Mouse (Mus musculus) right cerebral cortex, postnatal 10 days (tissue): ENCODE data around the gene Crtc1.

Source experiments
- DNase-seq, 2 experiments: peaks; one replicate each; pipeline ENCODE4 v3.0.0; 2021; ENCODE audit warnings: low spot score in 2 of 2

Gene Crtc1

DNA sequence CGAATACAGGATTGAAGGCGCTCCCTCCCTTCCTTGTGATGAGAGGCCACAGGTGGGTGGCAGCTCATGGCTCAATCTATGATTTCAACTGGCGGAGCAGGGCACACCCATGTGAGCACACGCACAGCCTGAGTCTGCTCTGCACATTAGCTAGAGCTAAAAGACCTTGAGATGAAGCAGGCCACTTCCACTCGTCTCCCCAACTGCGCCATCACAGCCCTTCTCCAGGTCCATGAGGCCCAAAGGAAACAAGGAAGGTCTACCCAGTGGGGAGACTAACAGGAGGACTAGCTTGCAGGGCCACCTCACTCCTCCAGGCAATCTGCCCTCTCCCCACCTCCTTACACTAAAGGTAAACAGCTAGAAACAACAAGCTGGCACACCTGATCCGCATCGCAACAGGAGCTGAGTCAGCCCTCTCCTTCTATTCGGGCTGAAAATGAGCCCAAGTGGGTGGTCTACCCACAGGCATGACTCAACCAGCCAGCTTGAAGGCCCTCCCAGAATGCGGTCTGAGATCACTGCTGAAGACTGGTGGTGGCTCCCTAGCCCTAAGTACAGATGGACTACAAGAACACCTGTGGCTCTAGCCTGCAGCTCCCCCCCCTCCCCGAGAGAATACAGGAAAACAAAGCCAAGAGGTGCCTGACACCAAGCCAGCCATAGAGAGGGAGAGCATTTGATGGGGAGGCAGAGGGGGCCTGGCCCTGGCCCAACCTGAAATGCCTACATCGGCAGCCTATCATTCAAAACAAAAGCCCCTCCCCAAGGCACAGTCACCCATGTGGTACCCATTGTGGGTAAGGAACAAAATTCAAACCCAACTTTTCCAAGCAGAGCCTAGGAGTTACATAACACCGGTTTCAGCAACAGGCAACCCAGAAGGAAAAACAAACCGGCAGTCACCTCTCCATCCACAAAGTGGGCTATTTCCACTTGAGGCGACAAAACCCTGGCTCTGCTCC lies 88.1 kb downstream of the Crtc1 start:
- DNase-seq, result peak in 1 of 2 experiments; percentile 30

DNA sequence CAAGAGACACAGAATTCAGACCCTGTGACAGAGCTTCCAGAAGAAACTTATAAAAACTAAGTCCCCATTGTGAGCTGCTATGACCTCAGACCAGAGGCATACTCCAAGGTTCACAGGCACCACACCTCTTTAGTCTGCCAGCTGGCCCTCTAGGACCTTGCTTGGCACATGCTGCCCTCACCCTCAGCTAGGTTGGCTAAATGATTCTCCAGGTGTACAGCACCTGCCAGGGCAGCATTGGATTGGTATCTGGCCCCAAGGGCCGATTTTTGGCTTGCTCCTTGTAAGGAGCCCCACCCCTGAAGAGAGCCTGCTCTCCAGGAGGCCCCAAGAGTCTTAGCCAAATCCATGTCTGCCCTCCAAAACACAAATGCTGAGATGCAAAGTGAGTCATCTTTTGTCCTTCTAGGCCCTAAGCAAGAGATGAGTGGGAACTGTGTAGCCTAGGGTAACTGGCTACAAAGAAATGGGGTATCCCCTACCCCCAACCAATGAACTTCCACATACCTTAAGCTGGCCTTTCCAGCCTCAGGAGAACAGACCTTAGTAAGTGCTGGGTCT lies 91.4 kb downstream of the Crtc1 start:
- DNase-seq, result no peak

DNA sequence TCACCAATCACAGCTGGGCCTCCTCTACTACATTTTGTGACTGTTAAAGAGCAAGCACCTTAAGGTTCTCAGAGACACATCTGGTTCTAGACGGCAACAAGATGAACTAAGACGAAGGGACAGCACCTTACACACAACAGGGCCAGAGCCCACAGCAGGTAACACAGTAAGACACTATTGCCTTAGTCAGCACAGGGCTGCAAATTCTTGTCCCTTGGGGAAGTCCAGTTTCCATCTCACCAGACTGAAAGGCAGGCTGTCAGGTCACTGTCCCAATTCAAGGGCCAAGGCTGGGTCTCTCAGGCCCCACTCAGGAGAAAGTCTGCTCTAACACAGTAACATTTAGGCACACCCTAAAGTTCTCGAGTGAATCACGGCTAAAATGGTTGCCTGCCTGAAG lies 91.9 kb downstream of the Crtc1 start:
- no peak for DNase-seq

DNA sequence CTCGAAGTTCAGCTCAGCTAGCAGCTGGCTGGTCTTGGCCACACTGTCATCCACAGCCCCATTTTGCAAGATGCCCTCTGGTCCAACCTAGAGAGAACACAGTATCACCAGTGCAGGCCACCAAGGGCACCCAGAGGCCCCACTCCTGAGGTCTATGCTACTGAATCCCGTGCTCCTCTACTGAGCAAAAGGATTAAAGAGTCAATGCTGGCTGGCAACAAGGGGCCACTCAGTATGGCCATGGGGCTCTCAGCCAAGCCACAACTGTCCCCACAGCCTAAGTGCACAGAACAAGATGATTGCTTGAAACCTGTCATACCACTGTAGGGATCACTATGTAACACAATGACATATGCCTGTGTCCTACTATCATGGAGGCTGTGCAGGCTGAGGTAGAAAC lies 95.1 kb downstream of the Crtc1 start:
- peak in 1 of 2 experiments; percentile 16 for DNase-seq

DNA sequence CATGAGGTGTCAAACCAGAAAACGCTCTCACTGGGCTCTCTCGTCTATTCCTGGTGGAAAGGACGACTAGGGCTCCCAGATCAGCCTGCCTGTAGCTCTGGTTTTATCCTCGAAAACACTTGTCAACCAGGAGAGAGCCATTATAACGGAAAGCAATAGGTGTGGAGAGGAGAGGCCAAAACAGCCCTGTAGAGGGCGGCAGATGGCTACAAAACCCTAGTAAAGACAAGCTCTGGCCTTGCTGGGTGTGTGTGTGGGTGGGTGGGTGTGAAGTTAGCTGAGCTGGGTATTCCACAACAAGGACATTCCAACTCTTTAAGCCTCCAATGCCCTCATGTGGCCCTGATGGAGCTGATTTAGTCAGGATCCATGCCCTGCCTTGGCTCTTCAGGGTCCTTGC lies 95.7 kb downstream of the Crtc1 start:
- peak in 1 of 2 experiments; percentile 64 for DNase-seq

DNA sequence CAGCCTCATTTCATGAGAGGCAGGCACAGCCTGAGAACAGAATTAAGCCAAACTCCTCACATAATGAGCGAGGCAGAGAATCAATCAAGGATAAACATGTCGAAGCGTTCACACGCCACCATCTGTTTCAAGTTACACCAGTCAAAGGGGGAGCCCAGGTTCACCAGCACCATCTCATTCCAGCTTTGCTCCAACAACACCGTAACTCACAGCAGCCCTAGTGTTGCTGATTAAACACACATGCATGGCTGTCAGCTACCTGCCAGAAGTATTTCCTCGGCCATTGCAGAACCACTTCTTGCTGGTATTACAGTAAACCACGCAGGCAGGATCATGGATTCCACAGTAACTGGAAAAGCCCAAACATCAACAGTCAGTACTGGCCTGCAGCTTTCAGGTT lies 96.3 kb downstream of the Crtc1 start:
- no peak for DNase-seq

DNA sequence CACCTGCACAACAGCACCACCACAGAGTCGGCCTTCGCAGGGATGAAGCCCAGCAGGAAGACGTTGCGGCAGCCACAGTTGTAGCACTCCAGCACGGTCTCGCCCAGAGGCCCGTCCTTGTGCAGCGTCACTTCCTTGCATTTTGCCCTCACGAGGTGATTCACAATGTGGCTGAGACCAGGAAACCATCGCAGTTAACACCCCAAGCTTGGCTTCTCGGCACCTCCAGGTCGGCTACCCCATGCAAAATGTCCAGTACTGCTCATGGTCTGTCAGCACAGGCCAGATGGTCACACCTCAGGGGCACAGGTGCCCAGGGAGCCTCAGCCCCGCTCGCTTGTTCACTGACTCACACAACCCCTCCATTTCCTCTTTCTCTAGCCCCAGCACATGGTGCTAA lies 97.4 kb downstream of the Crtc1 start:
- DNase-seq, result no peak

DNA sequence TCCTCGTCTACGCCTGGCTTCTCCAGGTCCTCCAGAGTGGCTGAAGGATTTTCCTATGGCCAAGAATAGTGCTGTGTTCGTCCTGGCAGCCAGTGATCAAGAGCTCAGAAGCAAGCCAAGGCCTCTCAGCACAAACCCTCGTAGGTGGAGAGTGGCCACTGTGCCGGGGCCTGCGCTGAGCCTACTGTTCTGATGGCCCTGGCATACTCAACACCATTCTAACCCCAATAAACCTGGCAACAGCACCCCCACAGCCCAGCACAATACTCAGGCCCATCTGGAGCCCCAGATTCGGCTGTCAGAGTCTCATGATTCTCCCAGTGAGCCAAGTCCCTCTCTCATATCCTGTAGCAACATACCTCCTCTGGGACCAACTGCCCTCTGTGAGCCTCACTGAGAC lies 98.7 kb downstream of the Crtc1 start:
- DNase-seq, result no peak

DNA sequence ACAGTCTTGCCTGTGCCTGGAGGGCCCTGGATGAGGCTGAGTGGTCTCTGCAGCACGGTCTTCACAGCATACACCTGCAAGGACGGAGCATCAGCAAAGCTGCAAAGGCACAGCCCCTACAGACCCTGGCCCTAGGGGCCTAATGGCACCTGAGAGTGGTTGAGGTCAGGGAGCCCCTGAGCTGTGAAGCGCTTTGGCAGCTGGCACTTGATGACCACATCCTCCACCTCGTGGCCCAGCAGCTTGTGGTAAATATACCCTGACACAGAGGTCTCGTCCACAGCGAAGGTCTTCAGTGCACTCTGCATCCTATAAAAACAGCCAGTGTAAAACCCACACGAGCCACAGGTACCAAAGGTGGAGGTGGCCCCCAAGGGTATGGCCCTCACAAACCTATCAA lies 100.4 kb downstream of the Crtc1 start:
- no peak for DNase-seq

DNA sequence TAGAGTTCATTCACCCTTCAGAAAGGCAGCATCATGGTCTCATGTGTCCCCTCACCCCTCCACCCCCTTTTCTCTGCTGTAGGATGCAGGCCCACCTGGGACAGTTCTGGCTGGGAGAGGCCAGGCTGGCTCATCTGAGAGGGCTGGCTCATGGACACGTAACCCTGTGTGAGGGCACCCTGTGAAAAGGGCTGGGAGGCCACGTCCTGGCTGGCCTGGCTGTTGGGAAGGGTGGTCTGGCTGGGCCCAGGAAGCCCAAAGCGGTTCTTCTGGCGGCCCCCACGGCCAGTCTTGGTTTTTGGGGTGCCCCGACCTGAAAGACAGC lies 106.5 kb downstream of the Crtc1 start:
- no peak for DNase-seq
